Mouse (Mus musculus) embryo, embryonic 9.5 days (tissue): ENCODE data around the gene Srrm1.
A peak's percentile ranks its signal among the peaks of the same experiment; 100 is the strongest.

Source experiments
- DNase-seq: peaks from one replicate; pipeline ENCODE4 v3.0.0-alpha.2; 2017; ENCODE audit errors: extremely low spot score

Srrm1 gene

DNA sequence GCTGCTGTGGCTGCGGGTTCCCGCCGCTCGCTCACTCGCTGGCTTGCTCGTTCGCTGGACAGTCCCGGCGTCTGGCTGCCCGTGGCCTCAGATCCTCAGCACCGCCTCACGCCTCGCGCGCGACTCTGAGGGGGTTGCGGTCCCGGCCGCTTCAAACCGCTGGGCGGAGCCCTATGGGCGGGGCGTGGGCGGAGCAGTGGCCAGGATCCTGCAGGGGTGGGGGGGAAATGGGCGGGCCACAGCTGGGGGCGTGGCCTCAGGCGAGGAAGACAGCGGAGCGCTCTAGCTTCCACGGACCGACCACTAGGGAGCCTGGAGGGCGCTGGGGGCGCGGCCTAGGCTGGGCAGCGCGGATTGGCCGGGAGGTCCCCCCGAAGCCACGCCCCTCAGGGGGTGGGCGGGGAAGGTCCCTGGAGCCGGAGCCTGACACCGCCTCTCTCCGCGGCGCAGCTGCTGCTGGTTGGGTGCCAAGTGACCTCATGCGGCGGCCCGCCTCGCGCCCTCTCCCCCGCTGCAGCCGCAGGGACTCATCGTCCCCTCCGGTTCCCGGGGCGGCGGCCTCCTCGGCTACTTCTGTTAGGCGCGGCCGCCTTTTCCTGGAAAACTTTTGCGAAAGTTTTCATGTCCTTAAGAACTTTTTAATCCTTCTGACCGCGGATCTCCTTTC, 80.3 kb downstream of the Srrm1 start, which contains the start of gene Clic4:
TSS of gene Clic4 (minus strand) at position 175 of the 667 bp plus-strand sequence.
- DNase-seq: peak; percentile 100

DNA sequence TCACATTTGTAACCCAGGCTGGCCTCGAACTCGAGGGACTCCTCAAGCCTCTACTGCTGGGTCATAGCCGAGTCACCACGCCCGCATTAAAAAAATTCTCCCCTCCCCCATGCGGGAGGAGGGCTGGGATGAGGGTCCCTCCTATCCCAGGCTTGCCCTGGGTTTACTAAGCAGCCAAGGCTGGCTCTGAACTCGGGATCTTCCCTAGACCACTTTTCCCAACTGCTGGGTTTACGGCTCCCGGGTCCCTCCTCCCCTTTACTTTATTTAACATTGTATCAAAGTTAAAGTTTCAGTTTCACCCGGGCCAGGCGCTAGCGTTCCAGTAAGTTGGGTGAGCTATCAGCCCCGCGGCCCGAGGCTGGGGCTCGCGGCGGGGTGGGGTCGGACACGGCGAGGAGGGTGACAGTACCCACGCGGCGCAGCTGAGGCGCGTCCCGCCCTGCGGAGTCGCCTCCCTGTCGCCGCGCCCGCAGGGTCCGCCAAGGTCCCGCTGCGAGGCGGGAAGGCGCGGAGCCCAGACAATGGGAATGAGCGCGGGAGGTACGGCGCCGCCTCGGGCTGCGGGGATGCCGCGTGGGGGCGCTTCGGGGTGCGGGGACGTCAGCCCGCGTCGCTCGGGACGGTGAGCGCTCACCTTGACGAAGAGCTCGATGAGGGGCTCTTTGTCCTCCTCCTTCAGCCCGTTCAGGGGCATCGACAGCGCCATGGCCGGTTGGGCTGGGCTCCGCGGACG, 81.1 kb downstream of the Srrm1 start:
- peak; percentile 63 for DNase-seq

- DNase-seq: no peak
Observed at GRCm38 (mm10) chr4:135271419-135271828, 81.7 kb downstream of the Srrm1 start.
